Mouse (Mus musculus) spleen, postnatal 10 days (tissue): ENCODE results near the gene Golga5.
A peak's percentile ranks its signal among the peaks of the same experiment; 100 is the strongest.
"Not testable (repeated sequence)": the region's sequence is repeated elsewhere in the genome, so short reads cannot be mapped to it uniquely, and the experiment has no call there.

Experiments
- DNase-seq, 2 experiments: peaks; one replicate each; pipeline ENCODE4 v3.0.0; 2021 to 2022; ENCODE audit warnings: low spot score in 2 of 2

Golga5 gene

DNA sequence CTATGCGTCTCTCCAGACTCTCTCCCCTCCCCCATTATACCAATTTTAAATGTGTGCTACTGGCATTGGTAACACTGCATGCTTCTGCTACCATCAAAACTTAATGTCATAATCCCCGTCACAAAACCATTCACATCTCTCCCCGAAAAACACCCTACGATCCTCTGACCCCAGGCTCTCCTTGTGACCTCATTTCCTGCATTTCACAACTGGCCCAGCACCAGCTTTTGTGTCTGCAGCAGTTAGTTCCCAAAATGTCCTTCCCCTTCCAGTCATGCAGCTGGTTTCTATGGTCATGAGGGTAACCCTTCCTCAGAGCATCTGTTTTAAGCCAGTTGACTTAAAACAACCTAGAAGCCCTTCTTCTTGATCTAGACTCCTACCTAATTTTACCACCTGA lies 23.5 kb upstream of the Golga5 start:
- no peak for DNase-seq

DNA sequence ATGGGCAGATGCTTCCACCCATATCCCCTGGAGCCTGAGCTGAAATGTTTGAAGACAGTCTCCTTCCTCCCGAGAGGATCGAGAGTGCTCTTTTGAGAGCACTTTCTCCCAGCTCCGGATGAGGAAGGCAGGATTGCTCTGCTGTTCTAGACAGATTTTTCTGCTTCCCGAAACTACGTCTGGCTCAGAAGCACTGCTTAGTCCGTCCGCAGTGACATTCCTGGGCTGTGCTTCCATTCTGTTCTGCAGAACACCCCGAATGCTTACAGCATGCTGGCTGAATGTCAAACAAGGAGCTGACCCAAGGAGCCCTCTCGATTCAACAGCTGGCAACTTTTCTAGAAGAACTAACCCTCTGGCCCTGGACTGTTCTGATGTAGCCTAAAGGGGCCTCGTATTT lies 18.5 kb upstream of the Golga5 start:
- DNase-seq, result no peak

DNA sequence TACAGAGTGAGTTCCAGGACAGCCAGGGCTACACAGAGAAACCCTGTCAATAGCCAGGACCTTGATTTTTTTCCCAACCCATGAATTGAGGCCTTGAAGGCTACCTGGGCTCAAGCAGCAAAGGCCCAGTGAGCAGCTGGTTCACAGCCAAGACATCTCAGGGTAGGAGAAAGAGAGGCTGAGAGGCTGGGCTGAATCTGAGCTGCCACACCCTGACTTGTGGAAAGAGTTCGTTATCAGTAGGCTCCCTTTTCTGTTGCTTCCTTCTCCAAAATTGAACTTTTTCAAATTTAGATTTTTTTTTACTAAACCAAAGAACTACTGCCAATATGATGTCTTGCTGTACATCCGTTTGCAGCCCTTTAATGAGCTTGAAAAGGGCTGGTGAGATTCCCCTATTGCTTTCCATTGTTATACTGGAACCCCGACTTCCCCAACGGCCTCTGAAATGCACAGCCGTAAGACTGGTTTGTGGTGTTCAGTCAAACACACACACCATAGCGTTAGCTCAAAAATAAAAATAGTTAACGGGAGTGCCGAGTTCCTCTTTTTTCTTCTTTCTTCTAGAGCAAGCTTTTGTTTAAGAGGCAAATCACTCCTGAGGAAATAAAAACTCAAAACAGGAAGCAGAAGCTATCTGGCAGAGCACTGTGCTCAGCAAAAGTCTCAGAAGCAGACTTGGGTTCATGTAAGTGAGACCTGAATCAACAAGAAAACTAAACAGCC lies 17.6 kb upstream of the Golga5 start:
- no peak for DNase-seq

DNA sequence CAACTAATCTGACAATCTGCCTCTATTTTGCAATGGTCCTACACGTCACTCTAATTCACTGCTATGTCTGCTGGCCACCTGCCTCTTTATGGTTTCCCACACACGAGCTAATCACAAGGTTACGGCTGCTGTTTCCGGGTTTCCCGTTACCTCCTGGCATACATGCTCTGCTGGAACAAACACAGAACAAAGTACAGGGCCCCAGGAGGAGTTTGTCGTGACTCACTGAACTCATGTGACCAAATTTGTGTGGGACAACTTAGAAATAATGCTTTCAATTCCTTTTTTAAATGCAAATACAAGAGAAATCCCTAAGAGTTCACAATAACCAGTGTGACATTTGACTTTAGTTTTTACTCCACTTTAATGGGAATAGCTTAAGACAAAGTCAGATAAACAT lies 15.4 kb upstream of the Golga5 start:
- DNase-seq, result peak in 1 of 2 experiments; percentile 43

DNA sequence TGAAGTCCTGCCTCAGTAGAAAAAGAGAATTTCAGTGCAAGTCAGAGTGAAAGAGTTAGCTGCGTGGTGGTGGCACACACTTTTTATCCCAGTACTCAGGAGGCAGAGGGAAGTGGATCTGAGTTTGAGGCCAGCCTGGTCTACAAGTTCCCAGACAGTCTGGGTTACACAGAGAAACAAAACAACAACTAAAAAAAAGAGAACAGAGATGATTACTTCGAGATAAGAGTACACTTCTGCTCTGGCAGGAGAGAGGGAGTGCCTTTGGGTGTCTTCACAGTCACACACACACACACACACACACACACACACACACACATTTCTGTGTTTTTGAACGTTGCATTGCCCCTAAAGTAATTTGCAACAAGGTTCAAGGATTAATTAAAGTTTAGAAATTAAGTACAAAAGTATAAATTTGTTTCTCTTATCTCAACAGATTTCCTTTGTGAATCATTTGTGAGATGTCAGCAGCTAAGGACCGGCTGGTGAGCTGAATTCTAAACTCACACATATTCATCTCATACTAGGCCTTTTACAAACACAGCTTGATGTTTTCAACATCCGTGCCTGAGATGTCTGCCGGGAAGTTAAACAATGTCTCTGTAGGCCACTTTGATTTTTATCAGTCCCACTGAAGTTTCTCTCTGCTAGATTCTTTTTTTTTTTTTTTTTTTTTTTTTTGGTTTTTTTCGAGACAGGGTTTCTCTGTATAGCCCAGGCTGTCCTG lies 12.3 kb upstream of the Golga5 start:
- no peak for DNase-seq

DNA sequence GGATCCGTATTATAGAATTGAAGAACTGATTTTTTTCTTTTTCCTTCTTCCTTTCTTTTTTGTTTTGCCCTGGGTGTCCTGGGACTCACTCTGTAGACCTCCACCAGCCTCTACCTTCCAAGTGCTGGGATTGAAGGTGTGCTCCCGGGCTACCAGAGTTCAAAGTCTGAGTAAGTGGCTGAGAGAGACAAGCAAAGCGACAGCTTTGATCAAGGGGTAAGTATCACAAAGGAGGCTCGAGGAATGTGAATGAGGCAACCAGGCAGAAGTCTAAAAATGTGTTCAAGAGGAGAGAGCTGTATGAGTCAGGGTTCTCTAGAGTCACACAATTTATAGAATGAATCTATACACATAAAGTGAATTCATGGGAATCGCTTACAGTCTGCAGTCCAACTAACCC lies 8.9 kb upstream of the Golga5 start:
- DNase-seq, result no peak

DNA sequence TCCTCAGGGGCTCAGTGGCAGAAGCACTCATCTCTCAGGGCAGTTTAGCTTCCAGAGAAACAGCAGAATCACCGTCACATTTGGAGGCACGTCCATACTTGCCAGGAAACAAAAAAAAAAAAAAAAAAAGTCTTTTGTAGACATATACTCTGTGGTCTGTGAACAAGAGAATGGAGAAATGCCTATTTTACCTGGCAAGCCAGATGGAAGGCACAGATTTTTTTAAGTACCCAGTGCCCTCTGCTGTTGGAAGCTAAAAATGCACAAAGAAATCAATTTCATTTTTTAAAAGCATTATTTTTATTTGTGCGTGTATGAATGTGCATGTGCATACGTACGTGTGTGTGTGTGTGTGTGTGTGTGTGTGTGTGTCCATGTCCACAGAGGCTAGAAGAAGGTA lies 7.8 kb upstream of the Golga5 start:
- no peak for DNase-seq

DNA sequence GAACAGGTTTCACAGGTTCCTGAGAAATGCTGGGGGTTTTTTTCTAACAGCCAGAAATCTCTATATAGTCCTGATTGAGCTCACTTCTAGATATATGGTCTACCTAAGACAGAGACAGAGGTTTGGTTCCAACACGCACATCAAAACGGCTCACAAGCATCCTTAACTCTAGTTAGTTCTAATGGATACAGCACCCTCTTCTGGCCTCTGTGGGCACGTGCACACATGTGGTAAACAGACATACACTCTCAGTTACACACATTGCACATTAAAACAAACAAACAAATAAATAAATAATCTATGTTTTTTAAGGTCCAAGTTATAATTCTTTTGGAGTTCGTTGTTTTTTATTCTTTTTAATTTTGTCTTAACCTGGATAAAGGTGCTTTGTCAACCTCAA lies 4.3 kb upstream of the Golga5 start:
- DNase-seq, result no peak

DNA sequence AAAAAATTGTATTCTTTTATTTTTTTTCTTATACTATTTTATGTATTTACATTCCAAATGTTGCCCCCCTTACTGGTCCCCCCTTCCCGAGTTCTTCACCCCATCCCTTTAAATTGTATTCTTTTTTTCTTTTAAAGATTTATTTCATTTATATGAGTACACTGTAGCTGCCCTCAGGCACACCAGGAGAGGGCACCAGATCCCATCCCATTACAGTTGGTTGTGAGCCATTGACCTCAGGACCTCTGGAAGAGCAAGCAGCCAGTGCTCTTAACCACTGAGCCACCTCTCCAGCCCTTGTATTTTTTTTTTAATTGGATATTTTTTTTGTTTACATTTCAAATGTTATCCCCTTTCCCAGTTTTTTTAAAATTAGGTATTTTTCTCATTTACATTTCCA lies 799 bp upstream of the Golga5 start:
- DNase-seq, result no peak

DNA sequence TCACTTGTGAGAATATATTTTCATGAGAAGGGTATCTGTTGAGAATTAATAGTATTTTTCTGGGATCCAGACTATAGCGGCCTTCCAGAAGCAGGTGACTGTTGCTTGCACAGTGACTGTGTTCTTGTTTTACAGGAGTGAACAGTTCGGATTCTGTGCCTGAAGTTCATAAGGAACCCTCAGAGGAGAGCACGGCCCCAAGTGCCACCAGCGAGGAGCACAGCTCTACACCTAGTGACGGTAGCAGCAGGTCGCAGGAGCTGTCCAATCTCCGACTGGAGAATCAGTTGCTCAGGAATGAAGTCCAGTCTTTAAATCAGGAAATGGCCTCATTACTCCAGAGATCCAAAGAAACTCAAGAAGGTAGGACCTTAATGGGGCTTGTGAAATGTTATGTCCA lies 5.5 kb downstream of the Golga5 start:
- no peak for DNase-seq

DNA sequence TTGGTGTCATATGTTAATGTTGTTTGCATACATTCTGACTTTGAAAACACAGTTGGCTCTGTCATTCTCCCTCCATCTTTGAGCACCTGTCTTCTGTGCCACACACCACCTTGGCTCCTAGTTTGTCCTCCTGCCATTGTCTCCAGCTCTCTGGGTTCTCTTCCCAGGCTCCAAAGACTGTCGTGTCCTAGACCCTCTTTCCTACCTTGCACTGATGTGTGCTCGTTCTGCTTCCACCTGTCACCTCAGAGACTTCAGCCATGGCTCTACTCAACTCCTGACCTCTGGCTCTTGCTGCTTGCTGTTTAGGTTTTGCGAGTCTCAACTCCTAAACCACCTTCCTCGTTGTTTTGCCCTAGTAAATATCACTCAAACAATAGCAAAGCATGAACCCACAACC lies 11.5 kb downstream of the Golga5 start:
- no peak for DNase-seq

DNA sequence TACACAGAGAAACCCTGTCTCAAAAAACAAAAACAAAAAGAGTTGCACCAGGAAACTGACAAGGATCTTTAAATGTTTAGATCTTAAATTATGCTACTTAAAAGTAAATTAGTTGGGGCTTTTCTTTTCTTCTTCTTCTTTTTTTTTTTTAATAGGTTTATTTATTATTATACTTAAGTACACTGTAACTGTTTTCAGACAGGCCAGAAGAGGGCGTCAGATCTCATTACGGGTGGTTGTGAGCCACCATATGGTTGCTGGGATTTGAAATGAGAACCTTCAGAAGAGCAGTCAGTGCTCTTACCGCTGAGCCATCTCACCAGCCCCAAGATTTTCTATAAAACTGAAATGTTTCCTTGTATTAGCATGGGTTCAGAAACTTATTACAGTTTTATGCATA lies 16.0 kb downstream of the Golga5 start:
- peak in 1 of 2 experiments; percentile 23 for DNase-seq

DNA sequence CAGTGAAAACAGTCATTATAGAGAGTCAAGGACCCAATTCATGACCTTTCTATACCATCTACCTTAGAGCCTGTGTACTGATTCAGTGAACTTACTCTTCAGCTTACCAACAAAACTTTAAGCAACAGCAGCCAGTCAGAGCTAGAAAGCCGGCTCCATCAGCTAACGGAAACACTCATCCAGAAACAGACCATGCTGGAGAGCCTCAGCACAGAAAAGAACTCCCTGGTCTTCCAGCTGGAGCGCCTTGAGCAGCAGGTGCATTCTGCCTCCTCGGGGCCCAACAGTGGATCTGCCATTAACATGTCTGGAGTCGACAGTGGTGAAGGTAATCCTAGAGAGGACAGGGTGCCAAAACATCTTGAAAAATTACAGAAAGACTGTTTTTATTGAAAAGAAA lies 23.0 kb downstream of the Golga5 start:
- no peak for DNase-seq

DNA sequence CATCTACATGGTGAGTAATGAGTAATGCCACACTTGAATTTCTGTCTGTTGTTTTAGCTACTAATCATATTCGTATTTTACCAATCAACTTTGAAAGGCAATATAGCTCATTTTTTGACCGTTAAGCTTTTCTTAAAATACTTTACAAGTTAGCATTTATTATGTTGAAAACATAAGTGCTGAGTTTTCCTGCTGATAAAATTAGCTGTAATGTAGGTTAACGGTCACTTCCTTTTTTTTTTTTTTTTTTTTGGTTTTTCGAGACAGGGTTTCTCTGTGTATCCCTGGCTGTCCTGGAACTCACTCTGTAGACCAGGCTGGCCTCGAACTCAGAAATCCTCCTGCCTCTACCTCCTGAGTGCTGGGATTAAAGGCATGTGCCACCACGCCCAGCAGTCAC lies 26.8 kb downstream of the Golga5 start:
- DNase-seq, result not testable (repeated sequence)

DNA sequence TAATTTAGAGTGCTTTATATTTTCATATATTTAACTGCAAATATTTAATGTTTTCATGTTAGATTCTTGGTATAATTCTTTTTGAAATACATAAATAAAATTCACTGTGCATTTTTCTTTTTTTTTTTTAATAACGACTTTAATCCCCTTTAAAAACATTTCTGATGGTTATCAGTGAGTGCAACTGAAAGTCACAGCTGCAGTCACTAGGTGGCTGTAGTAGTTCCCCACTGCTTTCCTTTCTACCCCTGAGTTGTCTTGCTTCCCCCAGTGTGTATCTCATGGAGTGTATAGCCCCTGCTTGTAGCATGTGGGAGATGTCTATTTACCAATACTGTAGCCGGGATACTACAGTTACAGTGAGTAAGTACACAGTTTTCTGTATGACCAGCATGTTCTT lies 29.0 kb downstream of the Golga5 start:
- DNase-seq, result no peak

DNA sequence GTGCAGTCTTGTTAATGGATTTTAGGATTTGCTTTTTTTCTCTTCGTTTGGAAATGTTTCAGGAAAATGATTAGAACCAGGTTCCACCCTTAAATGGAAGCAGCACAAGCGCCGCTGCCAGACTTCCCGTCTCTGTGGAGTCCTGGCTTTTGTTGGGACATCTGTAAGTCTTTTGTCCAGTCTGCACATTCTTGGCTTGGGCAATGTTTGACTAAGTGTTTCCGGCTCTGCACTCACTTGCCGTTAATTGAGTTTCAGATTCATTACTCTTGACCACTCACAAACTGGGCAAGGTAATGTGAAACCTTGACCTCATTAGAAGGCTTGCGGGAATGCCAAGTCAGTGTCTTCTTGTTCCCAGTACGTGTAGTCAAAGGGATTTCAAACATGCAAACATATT lies 29.8 kb downstream of the Golga5 start:
- no peak for DNase-seq

DNA sequence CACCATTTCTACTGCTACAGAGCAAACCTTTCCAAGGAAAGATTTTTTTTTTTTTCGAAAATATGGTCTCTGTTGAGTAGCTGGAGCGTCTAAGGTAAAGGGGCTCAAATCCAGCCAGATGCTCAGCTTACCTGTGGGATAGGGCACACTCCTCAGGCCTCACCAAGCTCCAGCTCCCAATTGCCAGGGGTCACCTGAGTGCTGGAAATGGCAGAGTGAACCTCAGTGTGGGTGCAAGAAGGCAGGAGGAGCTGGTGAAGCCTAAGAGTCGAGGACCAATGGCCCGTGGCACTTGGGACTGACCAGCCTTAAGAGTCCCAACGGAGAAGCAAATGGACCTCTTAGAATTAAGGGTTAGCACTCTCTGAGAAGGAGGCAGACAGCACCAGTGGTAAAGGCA lies 30.3 kb downstream of the Golga5 start:
- no peak for DNase-seq

DNA sequence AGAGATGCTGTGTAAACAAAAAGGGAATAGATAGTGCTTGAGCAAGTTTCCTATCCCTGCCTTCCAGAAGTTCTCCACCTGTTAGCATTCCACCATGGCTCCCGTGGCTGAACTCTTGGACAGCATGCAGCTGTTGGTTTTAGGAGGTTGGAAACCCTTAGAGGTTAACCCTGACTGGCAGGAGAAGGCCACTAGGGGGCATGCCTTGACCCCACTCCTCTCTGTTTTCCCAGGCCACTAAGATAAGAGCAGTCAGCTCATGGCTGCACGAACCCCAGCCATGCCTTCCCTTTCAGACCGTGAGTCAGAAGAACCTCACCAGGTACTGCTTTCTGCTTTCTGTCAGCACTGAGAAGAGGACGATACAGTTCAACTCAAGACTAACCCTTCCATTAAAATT lies 30.8 kb downstream of the Golga5 start:
- peak in 1 of 2 experiments; percentile 35 for DNase-seq

DNA sequence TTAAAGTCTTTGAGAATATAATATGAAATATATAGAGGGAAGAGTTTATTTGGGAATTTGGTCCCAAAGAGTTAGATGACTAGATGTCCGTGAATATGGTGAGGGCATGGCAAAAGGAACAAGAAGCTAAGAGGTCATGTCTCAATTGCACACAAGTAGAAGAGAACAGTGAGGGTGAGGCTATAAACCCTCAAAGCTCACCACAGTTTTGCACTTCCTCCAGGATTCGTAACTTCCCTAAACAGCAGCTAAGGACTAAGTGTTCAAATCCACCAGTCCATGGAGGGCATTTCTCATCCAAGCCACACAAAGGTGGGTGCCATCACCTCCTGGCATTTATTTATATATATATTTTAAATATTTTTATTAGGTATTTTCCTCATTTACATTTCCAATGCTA lies 32.1 kb downstream of the Golga5 start:
- DNase-seq, result no peak

DNA sequence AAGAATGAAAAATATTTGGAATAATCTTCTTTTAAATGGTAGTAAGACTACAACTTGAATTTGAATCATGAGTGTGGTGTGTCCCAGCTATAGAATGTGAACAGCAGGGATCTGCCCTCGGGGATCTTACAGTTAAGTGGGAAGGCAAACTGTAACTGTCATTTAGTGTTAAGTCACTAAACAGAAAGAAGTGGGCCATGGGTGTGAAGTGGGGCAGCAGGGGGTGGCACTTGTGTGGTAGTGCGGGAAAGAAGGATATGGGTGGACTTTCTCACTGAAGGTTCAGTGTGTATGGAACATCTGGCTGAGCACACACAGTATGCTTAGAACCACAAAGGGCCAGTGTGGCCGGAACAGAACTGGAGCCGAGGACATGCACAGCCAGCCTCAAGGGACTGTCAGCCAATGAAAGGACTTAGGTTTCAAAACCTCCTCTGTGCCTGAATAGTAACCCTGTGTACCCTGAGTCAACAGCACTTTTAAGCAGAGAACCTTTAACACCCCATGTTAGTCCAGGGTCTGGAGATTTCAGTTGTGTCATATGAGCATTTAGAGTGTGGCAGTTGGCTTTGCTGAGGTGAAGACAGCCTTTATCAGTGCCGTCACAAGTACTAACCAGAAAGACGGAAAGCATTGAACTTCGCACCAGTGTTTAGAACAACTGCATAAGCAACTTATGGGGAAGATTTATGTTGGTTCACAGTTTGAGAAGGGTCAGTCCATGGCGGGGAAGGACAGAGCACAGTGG lies 33.1 kb downstream of the Golga5 start:
- no peak for DNase-seq

DNA sequence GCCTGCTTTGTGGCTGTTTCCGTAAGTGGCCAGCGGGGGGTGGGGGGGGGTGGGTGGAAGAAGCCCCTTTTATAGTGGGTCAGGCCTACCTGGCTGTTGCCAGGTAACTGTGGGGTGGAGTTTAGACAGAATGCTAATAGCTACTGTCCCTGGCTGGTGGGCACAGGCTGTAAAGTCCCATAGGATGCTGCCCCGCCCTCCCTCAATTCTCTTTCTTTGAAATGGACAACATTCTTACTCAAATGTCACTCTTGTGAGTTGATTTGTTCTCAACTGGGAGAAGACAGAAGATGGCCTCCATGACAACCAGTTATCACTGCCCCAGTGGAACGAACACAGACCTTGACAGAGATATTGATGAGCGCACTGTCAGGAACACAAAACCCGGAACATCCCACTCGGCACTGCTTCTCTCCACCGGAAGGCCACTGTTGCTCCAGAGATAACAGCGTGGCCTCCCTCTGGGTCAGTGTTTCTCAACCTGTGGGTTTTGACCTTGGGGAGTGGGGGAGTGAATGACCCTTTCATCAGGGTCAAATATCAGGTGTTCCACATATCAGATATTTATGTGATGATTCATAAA lies 36.3 kb downstream of the Golga5 start:
- DNase-seq, result no peak

DNA sequence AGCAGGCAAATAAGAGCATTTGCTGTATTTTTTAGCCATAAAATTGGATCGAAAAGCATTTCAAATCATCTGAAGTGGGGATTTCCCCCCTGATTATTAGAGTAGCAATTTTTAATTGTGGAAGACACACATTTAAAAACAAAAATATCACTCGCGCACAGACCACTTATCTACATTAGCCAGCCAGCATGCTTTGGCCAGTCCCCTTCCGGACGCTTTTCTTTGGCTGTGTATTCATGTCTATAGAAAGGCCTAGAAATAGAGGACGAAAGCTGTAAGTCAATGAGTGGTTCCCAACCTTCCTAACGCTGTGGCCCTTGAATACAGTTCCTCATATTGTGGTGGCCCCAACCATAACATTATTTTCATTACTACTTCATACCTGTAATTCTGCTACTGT lies 37.0 kb downstream of the Golga5 start:
- no peak for DNase-seq

DNA sequence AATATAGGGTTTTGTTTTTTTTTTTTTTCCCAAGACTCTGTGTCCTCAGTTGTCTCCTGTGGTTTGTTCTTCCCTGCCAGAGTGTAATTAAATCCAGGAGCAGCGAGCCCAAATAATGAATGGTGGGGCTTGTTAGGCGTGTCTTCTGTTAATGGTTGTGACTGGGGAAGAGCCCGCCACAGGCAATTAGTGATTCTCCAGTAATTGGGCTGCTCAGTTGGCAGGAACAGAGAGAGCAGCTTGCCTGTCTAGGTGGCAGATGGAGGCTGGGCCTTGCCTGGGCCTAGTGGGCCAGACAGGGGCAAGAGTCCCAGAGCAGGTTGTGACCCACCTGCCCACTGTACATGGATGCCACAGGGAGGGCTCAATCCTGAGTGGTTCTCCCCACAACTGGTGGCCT lies 42.4 kb downstream of the Golga5 start:
- no peak for DNase-seq
